Mouse (Mus musculus): Measurements from ENCODE around the gene Ppp1r14b. TPM values are rescaled to one million over a fixed set of nuclear protein-coding genes. Genes with fewer than 3 reads are reported as not detected.

Gene Ppp1r14b
- polyA plus RNA-seq, 1 experiment from 2014 or later, result 44.8 TPM

DNA sequence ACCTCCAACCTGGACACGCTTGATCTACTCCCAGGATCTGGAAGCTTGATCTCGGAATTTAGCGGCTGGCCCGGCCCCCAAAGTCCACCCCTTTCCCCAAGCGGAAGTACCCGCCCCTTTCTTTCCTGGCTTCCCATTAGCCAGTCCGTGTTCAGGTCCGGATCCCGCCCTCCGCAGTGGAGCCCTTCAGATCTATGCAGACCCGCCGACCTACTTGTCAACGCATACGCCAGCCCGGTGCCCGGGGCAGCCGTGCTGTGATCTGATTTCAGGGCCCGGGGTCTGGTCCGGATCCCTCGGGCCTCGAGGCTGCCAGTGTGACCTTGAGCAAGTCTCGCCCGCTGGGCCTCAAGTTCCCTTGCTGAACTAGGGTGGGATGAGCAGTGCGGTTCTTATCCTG lies 21.2 kb downstream of the Ppp1r14b start, which contains the start of the genes Nudt22 and Trpt1:
TSS of gene Nudt22 (minus strand) at position 112 of the 400 bp plus-strand sequence.
TSS of gene Trpt1 (plus strand) at position 126 of the 400 bp plus-strand sequence.
- WGBS, result under 1% methylated on average over 24 of the region's 24 CpGs
- no peaks in the 10 kb centered on the region for H3K9me3 ChIP-seq (ENCODE audit: control insufficient read depth, low read length)
- peaks cover 29% of the 10 kb centered on the region for H3K4me1 ChIP-seq (replicated peaks; ENCODE audit: control insufficient read depth, insufficient read depth, low read length)
- H3K27me3 ChIP-seq (ENCODE audit: control insufficient read depth, insufficient read depth, low read depth, low read length), result no peaks in the 10 kb centered on the region
- H3K4me3 ChIP-seq (ENCODE audit: low read length), result peak within 1 kb of the TSS; percentile 73
- peak within 1 kb of the TSS; percentile 80 for H3K4me2 ChIP-seq (ENCODE audit: low read depth, low read length)
- H3K36me3 ChIP-seq (ENCODE audit: control insufficient read depth, insufficient read depth, low read length), result peaks cover 11% of the 10 kb centered on the region
- ATAC-seq (ENCODE audit: low read depth), result peak; percentile 81
- peak within 1 kb of the TSS; percentile 82 for H3K9ac ChIP-seq (ENCODE audit: low read length)
- peak within 1 kb of the TSS; percentile 81 for H3K27ac ChIP-seq (ENCODE audit: low read length)

DNA sequence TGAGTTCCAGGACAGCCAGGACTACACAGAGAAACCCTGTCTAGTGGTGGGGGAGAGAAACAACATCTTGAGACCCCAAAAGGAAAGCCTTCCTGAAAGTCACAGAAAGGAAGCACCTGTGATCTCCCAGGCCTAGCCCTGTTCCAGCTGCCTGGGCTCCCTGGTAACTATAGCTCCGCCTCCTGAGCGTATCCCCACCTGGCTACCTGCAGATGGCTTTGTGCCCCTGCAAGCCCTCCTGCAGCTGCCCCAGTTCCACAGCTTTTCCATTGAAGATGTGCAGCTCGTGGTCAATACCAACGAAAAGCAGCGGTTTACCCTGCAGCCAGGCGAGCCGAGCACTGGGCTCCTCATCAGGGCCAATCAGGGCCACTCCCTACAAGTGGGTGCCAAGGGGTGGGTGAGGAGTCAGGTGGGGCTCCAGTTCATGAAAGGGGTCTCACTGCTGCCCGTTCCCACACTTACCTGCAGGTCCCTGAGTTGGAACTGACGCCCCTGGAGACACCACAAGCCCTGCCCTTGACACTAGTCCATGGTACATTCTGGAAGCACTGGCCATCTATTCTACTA lies 23.0 kb downstream of the Ppp1r14b start:
- WGBS, result 82% methylated on average over 9 of the region's 9 CpGs
- no peak overlapping the region for H3K9ac ChIP-seq (ENCODE audit: low read length)
- no peaks in the 10 kb centered on the region for H3K9me3 ChIP-seq (ENCODE audit: control insufficient read depth, low read length)
- peaks cover 11% of the 10 kb centered on the region for H3K36me3 ChIP-seq (ENCODE audit: control insufficient read depth, insufficient read depth, low read length)
- peaks cover 28% of the 10 kb centered on the region for H3K4me1 ChIP-seq (replicated peaks; ENCODE audit: control insufficient read depth, insufficient read depth, low read length)
- no peaks in the 10 kb centered on the region for H3K27me3 ChIP-seq (ENCODE audit: control insufficient read depth, insufficient read depth, low read depth, low read length)
- ATAC-seq (ENCODE audit: low read depth), result no peak
- H3K4me3 ChIP-seq (ENCODE audit: low read length), result no peak overlapping the region
- H3K27ac ChIP-seq (ENCODE audit: low read length), result no peak overlapping the region
- H3K4me2 ChIP-seq (ENCODE audit: low read depth, low read length), result no peak overlapping the region

DNA sequence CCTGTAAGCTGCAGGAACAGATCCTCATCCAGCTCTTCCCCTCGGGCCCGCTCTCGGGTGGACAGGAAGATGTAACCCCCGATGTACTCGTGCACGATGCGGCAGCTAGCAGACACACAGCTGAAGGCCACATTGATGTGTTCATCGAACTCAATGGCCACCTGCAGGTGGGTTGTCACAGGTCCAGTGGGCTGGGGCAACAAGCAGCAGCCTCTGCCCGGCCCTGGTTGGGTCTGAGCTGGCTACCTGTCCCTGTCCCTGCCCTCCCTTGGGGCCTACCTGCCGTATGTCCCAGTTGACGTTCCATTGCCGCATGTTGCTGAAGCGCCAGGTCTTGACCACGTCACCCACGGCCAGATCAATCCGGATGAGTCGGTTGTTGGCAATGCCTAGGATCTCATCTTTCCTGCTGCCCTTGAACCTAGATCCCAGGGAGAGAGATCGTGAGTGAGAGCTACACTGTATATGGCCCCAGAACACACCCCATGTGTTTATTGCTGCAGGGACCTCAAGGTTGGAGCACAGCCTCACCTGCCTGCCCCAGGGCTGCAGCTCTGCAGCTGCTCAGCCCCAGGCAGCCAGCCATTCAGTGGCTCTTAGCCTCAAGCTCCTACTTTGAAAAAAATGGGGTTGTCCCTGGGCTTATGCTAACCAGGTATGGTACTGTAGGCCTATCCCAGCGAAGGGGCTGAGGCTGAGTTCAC lies 24.7 kb downstream of the Ppp1r14b start:
- Histone ChIP-seq H3K27ac (ENCODE audit: low read length) (no peak overlapping the region), H3K36me3 (ENCODE audit: control insufficient read depth, insufficient read depth, low read length) (peaks cover 11% of the 10 kb centered on the region), H3K27me3 (ENCODE audit: control insufficient read depth, insufficient read depth, low read depth, low read length) (no peaks in the 10 kb centered on the region), H3K9me3 (ENCODE audit: control insufficient read depth, low read length) (no peaks in the 10 kb centered on the region), H3K4me2 (ENCODE audit: low read depth, low read length) (no peak overlapping the region), H3K9ac (ENCODE audit: low read length) (no peak overlapping the region), H3K4me3 (ENCODE audit: low read length) (no peak overlapping the region), H3K4me1 (replicated peaks; ENCODE audit: control insufficient read depth, insufficient read depth, low read length) (peaks cover 21% of the 10 kb centered on the region)
- WGBS, result 89% methylated on average over 19 of the region's 19 CpGs
- no peak for ATAC-seq (ENCODE audit: low read depth)

DNA sequence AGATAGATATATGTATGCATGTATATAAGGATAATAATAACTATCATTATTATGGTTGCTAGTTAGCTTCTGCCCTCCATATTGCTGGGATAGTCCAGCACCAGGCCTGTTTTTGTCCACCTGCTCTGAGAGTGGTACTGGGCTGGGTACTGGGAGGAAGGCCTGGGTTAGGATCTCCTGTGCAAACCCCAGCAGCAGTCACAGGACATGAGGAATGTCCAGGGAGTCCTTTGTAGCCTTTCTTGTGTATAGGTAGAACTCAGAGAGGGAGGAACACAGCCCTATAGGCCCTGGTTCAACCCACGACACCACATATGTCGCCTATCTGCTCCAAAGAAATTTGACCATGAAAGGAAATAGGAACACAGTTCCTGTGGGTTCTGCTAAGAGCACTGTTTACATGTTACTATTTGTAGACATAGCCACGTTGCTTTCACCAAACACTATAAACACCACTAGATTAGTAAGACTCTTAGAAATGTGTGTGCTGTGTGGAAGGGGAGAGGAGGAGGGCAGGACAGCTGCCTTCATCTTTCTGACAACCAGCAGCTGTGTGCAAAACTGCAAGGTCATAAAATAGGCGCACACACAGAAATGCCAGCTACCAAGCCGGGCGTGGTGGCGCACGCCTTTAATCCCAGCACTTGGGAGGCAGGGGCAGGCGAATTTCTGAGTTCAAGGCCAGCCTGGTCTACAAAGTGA lies 32.3 kb downstream of the Ppp1r14b start:
- Histone ChIP-seq H3K36me3 (ENCODE audit: control insufficient read depth, insufficient read depth, low read length) (no peaks in the 10 kb centered on the region), H3K9ac (ENCODE audit: low read length) (no peak overlapping the region), H3K9me3 (ENCODE audit: control insufficient read depth, low read length) (no peaks in the 10 kb centered on the region), H3K4me3 (ENCODE audit: low read length) (no peak overlapping the region), H3K4me2 (ENCODE audit: low read depth, low read length) (no peak overlapping the region), H3K4me1 (replicated peaks; ENCODE audit: control insufficient read depth, insufficient read depth, low read length) (no peaks in the 10 kb centered on the region), H3K27ac (ENCODE audit: low read length) (peak overlapping the region; percentile 13), H3K27me3 (ENCODE audit: control insufficient read depth, insufficient read depth, low read depth, low read length) (no peaks in the 10 kb centered on the region)
- peak; percentile 77 for ATAC-seq (ENCODE audit: low read depth)
- WGBS, result 69% methylated on average over 8 of the region's 9 CpGs

DNA sequence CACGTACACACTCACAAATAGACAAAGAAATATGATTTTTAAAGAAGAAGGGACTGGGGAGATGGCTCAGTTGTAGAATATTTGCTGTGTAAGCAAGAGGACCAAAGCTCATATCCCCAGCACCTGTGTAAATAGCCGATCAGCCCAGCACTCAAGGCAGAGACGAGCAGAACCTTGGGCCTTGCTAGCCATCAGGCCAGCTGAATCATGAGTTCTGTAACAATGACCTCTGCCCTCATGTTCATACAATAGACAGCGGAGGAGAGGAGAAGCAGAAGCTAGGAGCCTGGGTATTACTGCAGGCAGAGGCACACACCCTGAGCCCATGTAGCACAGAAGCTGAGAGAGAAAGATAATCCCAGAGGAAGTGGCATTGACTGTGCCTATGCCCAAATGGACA lies 37.7 kb downstream of the Ppp1r14b start:
- ATAC-seq (ENCODE audit: low read depth), result no peak
- 61% methylated on average over 4 of the region's 4 CpGs for WGBS
- no peak overlapping the region for H3K4me2 ChIP-seq (ENCODE audit: low read depth, low read length)

DNA sequence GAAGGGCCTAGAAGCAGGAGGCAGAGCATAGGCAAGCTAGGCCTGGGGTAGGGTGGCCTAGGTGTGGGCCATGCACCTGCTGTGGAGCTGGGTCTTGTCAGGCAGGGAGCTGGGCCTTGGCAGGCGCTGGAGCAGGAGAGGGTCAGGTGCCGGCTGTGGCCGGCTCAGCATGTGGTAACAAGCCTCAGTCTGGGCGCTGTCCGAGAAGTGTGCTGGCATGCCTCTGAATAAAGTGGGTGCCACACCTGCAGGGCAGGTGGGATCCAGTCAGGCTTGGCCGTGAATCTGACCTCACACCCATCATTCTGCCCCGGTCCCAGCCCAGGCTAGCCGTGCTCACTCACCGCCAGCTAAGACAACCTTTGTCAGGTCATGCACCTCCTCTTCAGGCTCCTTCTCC lies 39.2 kb downstream of the Ppp1r14b start:
- no peak overlapping the region for H3K4me2 ChIP-seq (ENCODE audit: low read depth, low read length)
- H3K36me3 ChIP-seq (ENCODE audit: control insufficient read depth, insufficient read depth, low read length), result no peaks in the 10 kb centered on the region
- no peak overlapping the region for H3K4me3 ChIP-seq (ENCODE audit: low read length)
- no peak overlapping the region for H3K9ac ChIP-seq (ENCODE audit: low read length)
- H3K27me3 ChIP-seq (ENCODE audit: control insufficient read depth, insufficient read depth, low read depth, low read length), result no peaks in the 10 kb centered on the region
- no peak overlapping the region for H3K27ac ChIP-seq (ENCODE audit: low read length)
- ATAC-seq (ENCODE audit: low read depth), result no peak
- no peaks in the 10 kb centered on the region for H3K4me1 ChIP-seq (replicated peaks; ENCODE audit: control insufficient read depth, insufficient read depth, low read length)
- 82% methylated on average over 9 of the region's 9 CpGs for WGBS
- H3K9me3 ChIP-seq (ENCODE audit: control insufficient read depth, low read length), result no peaks in the 10 kb centered on the region

More for the DNA sequence above, 37.7 kb downstream of the Ppp1r14b start:
- no peaks in the 10 kb centered on the region for H3K4me1 ChIP-seq (replicated peaks; ENCODE audit: control insufficient read depth, insufficient read depth, low read length)
- H3K27me3 ChIP-seq (ENCODE audit: control insufficient read depth, insufficient read depth, low read depth, low read length), result no peaks in the 10 kb centered on the region
- H3K4me3 ChIP-seq (ENCODE audit: low read length), result no peak overlapping the region
- H3K9me3 ChIP-seq (ENCODE audit: control insufficient read depth, low read length), result no peaks in the 10 kb centered on the region
- H3K9ac ChIP-seq (ENCODE audit: low read length), result no peak overlapping the region
- no peaks in the 10 kb centered on the region for H3K36me3 ChIP-seq (ENCODE audit: control insufficient read depth, insufficient read depth, low read length)
- no peak overlapping the region for H3K27ac ChIP-seq (ENCODE audit: low read length)

DNA sequence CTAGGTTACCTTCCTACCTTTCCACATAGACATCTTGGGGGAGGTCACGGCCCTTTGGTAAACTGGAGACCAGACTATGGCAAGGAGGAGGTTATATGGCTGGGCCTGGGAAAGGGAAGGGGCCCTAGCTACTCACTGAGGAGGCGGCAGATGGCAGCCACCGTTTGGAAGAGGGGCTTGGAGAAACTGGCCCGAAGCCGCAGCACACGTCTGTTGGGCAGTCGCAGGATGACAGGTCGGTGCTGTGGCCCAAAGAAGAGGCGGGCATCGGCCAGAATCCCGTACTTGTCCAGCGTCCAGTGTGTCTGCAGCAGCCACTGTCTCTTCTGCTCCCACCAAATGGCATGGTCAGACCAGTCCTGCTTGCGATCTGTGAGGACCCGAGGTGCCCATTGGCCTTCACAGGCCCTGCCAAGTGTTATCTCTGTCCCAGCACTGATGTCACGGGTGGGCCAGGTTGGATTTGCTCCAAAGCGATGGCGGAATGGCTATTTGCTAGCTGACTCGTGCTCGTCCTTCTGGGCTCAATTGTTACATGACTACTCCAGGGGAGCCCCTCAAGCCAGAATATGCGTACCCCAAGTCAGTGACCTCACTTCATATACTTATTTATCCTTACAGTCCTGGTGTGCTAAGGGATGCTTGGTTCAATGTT lies 39.8 kb downstream of the Ppp1r14b start:
- Histone ChIP-seq H3K36me3 (ENCODE audit: control insufficient read depth, insufficient read depth, low read length) (no peaks in the 10 kb centered on the region), H3K4me2 (ENCODE audit: low read depth, low read length) (no peak overlapping the region), H3K4me3 (ENCODE audit: low read length) (no peak overlapping the region), H3K9me3 (ENCODE audit: control insufficient read depth, low read length) (no peaks in the 10 kb centered on the region), H3K27ac (ENCODE audit: low read length) (no peak overlapping the region), H3K27me3 (ENCODE audit: control insufficient read depth, insufficient read depth, low read depth, low read length) (no peaks in the 10 kb centered on the region), H3K9ac (ENCODE audit: low read length) (no peak overlapping the region), H3K4me1 (replicated peaks; ENCODE audit: control insufficient read depth, insufficient read depth, low read length) (no peaks in the 10 kb centered on the region)
- ATAC-seq (ENCODE audit: low read depth), result no peak
- WGBS, result 83% methylated on average over 20 of the region's 20 CpGs

DNA sequence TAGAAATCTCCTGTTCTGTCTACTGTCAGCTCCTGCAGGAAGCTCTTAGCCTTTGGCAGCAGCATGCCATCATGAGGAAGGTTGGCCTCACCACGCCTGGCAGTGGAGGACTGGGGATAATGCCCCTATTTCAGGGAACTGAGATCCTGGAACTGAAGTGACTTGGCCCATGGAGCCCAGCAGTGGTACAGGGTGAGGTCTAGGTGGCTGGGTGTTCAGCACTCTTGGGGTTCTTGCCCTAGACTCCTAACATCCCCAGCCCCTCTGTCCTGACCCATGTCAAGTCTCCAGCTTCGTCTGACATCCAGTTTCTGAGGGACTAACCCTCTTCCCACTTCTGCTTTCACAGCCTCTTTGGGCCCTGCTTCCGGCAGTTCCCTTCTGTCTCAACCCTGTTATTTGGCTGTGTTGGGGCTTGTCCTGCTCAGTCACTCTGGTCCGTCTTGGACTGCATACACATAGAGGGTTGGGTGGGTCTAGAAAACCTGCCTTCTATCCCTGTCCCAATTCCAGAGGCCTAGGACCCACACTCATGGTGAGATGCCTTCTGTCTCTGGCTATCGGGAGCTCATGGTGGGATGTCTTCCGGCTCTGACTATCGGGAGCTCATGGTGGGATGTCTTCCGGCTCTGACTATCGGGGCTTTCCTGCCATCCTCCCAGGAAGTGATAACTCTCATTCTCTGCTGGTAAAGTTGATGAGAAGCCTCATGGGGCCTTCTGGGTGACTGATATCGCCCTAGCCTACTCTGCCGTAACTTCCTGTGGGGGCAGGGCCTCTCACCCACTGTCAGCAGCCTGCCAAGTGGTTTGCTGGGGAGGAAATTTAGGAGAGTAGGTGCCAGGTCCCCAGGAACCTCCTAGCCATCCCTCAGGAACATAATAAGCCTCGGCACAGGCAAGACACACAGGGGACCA lies 43.0 kb downstream of the Ppp1r14b start:
- H3K9me3 ChIP-seq (ENCODE audit: control insufficient read depth, low read length), result no peaks in the 10 kb centered on the region
- H3K4me2 ChIP-seq (ENCODE audit: low read depth, low read length), result no peak overlapping the region
- ATAC-seq (ENCODE audit: low read depth), result no peak
- no peaks in the 10 kb centered on the region for H3K27me3 ChIP-seq (ENCODE audit: control insufficient read depth, insufficient read depth, low read depth, low read length)
- peaks cover 15% of the 10 kb centered on the region for H3K36me3 ChIP-seq (ENCODE audit: control insufficient read depth, insufficient read depth, low read length)
- no peak overlapping the region for H3K9ac ChIP-seq (ENCODE audit: low read length)
- peak overlapping the region; percentile 38; the same call in 1 of the 2 replicates for H3K27ac ChIP-seq (ENCODE audit: low read length)
- no peaks in the 10 kb centered on the region for H3K4me1 ChIP-seq (replicated peaks; ENCODE audit: control insufficient read depth, insufficient read depth, low read length)
- H3K4me3 ChIP-seq (ENCODE audit: low read length), result no peak overlapping the region
- 73% methylated on average over 12 of the region's 12 CpGs for WGBS
